Mouse (Mus musculus): ENCODE data around the gene Acvr1. TPM values are rescaled to one million over a fixed set of nuclear protein-coding genes. Genes with fewer than 3 reads are reported as not detected.

Gene Acvr1
- polyA plus RNA-seq, 1 experiment from 2014 or later: 5.9 TPM

DNA sequence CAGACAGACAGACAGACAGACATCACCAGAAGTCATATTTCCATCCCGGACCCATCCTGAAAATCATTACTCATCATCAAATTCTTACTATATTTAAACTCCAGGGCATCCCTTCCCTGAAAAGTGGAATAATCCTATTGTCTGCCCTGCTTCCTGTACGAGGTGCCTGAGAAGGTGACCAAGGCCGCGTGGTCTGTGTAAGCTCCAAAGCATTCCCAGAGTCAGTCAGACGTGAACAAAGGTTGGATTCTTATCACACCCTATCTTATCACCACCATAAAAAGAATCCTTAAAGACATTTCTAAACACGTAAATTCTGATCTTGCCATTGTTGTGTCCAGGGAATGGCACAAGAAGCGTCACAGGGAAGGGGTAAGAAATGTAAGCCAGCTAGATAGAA, 18.0 kb downstream of the Acvr1 start:
- H3K4me2 ChIP-seq (ENCODE audit: low read depth, low read length): no peak overlapping the region
- WGBS: 61% methylated on average over 7 of the region's 7 CpGs
- H3K4me1 ChIP-seq (ENCODE audit: control insufficient read depth, insufficient read depth, low read length): peaks cover 33% of the 10 kb centered on the region; the same call in 1 of the 2 replicates
- no peak overlapping the region for H3K27ac ChIP-seq (ENCODE audit: low read length)
- no peaks in the 10 kb centered on the region for H3K36me3 ChIP-seq (ENCODE audit: control insufficient read depth, insufficient read depth, low read length)
- no peak for ATAC-seq (ENCODE audit: insufficient read depth, low FRiP score)
- H3K9me3 ChIP-seq (replicated peaks; ENCODE audit: control insufficient read depth, low read length): no peaks in the 10 kb centered on the region
- H3K27me3 ChIP-seq (ENCODE audit: control insufficient read depth, insufficient read depth, low read length): no peaks in the 10 kb centered on the region
- H3K4me3 ChIP-seq (replicated peaks; ENCODE audit: low read length): no peak overlapping the region
- no peak overlapping the region for H3K9ac ChIP-seq (ENCODE audit: low read length)

DNA sequence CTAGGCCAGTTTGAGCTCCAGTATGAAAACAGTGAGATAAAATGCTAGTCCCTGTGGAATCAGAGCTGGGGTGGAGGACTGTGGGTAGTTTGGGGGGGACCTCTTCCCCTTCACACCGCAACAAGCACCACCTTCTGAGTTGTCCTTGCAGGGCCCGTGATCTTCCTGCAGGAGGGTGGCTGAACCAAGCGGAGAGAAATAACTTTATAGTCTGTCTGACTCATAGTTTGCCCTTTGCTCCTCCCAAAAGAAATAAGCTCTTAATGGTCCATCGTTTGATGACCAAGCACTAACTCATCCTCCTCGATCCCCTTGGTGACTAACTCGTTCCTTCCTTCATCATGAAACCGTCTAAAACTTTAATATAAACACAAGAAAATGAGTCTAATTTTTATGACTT, 20.7 kb downstream of the Acvr1 start:
- no peak overlapping the region for H3K9ac ChIP-seq (ENCODE audit: low read length)
- no peaks in the 10 kb centered on the region for H3K36me3 ChIP-seq (ENCODE audit: control insufficient read depth, insufficient read depth, low read length)
- ATAC-seq (ENCODE audit: insufficient read depth, low FRiP score): no peak
- no peak overlapping the region for H3K4me3 ChIP-seq (replicated peaks; ENCODE audit: low read length)
- H3K4me2 ChIP-seq (ENCODE audit: low read depth, low read length): no peak overlapping the region
- no peaks in the 10 kb centered on the region for H3K9me3 ChIP-seq (replicated peaks; ENCODE audit: control insufficient read depth, low read length)
- WGBS: 79% methylated on average over 7 of the region's 7 CpGs
- H3K4me1 ChIP-seq (ENCODE audit: control insufficient read depth, insufficient read depth, low read length): peaks cover 17% of the 10 kb centered on the region; the same call in 1 of the 2 replicates
- no peaks in the 10 kb centered on the region for H3K27me3 ChIP-seq (ENCODE audit: control insufficient read depth, insufficient read depth, low read length)
- H3K27ac ChIP-seq (ENCODE audit: low read length): no peak overlapping the region

- H3K9me3 ChIP-seq (replicated peaks; ENCODE audit: control insufficient read depth, low read length): no peaks in the 10 kb centered on the region
- H3K4me2 ChIP-seq (ENCODE audit: low read depth, low read length): no peak overlapping the region
- no peak overlapping the region for H3K4me3 ChIP-seq (replicated peaks; ENCODE audit: low read length)
- no peak overlapping the region for H3K27ac ChIP-seq (ENCODE audit: low read length)
- H3K27me3 ChIP-seq (ENCODE audit: control insufficient read depth, insufficient read depth, low read length): no peaks in the 10 kb centered on the region
- no peak for ATAC-seq (ENCODE audit: insufficient read depth, low FRiP score)
- 89% methylated on average over 6 of the region's 6 CpGs for WGBS
- H3K4me1 ChIP-seq (ENCODE audit: control insufficient read depth, insufficient read depth, low read length): peaks cover 5% of the 10 kb centered on the region
- H3K36me3 ChIP-seq (ENCODE audit: control insufficient read depth, insufficient read depth, low read length): no peaks in the 10 kb centered on the region
- no peak overlapping the region for H3K9ac ChIP-seq (ENCODE audit: low read length)
These were observed 22.6 kb downstream of the Acvr1 start for GRCm38 (mm10) chr2:58544368-58544767.

DNA sequence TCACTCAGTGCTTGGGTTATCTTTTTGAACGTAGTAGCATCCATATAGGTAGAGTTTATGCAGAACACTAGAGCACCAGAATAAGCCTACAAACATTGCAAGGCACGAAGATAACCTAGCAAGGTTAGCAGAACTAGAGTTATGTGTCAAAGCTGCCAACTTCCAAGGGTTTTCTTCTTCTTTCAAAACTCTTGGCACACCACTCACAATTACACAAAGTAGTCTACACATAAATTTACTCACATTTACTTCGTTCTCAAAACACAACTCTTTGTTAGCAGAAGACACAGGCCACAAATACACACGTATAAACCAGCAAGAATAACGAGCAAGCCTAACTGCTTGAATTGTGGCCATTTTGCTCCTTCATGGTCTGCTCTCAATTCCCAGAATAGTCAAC, 23.7 kb downstream of the Acvr1 start:
- H3K4me1 ChIP-seq (ENCODE audit: control insufficient read depth, insufficient read depth, low read length): peaks cover 7% of the 10 kb centered on the region
- H3K9me3 ChIP-seq (replicated peaks; ENCODE audit: control insufficient read depth, low read length): no peaks in the 10 kb centered on the region
- no peak overlapping the region for H3K27ac ChIP-seq (ENCODE audit: low read length)
- no peak overlapping the region for H3K9ac ChIP-seq (ENCODE audit: low read length)
- WGBS: 87% methylated on average over 5 of the region's 5 CpGs
- H3K36me3 ChIP-seq (ENCODE audit: control insufficient read depth, insufficient read depth, low read length): no peaks in the 10 kb centered on the region
- H3K27me3 ChIP-seq (ENCODE audit: control insufficient read depth, insufficient read depth, low read length): no peaks in the 10 kb centered on the region
- H3K4me3 ChIP-seq (replicated peaks; ENCODE audit: low read length): no peak overlapping the region
- H3K4me2 ChIP-seq (ENCODE audit: low read depth, low read length): no peak overlapping the region
- ATAC-seq (ENCODE audit: insufficient read depth, low FRiP score): no peak

DNA sequence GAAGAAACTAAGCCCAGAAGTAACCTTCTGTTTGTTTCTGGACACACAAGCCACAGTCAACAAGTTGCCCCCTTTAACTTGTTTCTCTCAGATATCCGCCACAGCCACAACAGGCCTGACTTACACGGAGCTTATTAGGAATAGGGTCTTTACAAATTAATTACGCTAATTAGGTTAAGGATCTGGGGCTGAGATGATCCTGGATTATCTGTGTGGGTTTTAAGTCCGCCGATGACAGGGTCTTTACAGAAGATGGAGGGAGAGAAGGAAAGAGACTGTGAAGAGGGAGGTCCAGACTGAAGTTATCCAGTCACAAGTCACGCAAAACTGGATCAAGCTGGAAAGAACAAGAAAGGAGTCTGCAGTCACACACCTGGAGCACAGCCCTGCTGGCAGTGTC, 28.8 kb downstream of the Acvr1 start:
- 91% methylated on average over 6 of the region's 6 CpGs for WGBS
- Histone ChIP-seq H3K4me2 (ENCODE audit: low read depth, low read length) (no peak overlapping the region), H3K27me3 (ENCODE audit: control insufficient read depth, insufficient read depth, low read length) (no peaks in the 10 kb centered on the region), H3K9me3 (replicated peaks; ENCODE audit: control insufficient read depth, low read length) (no peaks in the 10 kb centered on the region), H3K27ac (ENCODE audit: low read length) (no peak overlapping the region), H3K4me3 (replicated peaks; ENCODE audit: low read length) (no peak overlapping the region), H3K4me1 (ENCODE audit: control insufficient read depth, insufficient read depth, low read length) (peaks cover 21% of the 10 kb centered on the region), H3K9ac (ENCODE audit: low read length) (no peak overlapping the region), H3K36me3 (ENCODE audit: control insufficient read depth, insufficient read depth, low read length) (no peaks in the 10 kb centered on the region)
- no peak for ATAC-seq (ENCODE audit: insufficient read depth, low FRiP score)

GRCm38 (mm10) chr2:58536796-58537195, 30.2 kb downstream of the Acvr1 start:
- Histone ChIP-seq H3K9ac (ENCODE audit: low read length) (no peak overlapping the region), H3K4me2 (ENCODE audit: low read depth, low read length) (no peak overlapping the region), H3K27me3 (ENCODE audit: control insufficient read depth, insufficient read depth, low read length) (no peaks in the 10 kb centered on the region), H3K4me1 (ENCODE audit: control insufficient read depth, insufficient read depth, low read length) (peaks cover 29% of the 10 kb centered on the region), H3K9me3 (replicated peaks; ENCODE audit: control insufficient read depth, low read length) (no peaks in the 10 kb centered on the region), H3K27ac (ENCODE audit: low read length) (no peak overlapping the region), H3K36me3 (ENCODE audit: control insufficient read depth, insufficient read depth, low read length) (no peaks in the 10 kb centered on the region), H3K4me3 (replicated peaks; ENCODE audit: low read length) (no peak overlapping the region)
- 87% methylated on average over 3 of the region's 3 CpGs for WGBS
- no peak for ATAC-seq (ENCODE audit: insufficient read depth, low FRiP score)

- no peak overlapping the region for H3K4me3 ChIP-seq (replicated peaks; ENCODE audit: low read length)
- no peaks in the 10 kb centered on the region for H3K9me3 ChIP-seq (replicated peaks; ENCODE audit: control insufficient read depth, low read length)
- WGBS: 82% methylated on average over 8 of the region's 8 CpGs
- H3K4me1 ChIP-seq (ENCODE audit: control insufficient read depth, insufficient read depth, low read length): peaks cover 36% of the 10 kb centered on the region
- no peaks in the 10 kb centered on the region for H3K36me3 ChIP-seq (ENCODE audit: control insufficient read depth, insufficient read depth, low read length)
- no peak overlapping the region for H3K9ac ChIP-seq (ENCODE audit: low read length)
- no peak overlapping the region for H3K27ac ChIP-seq (ENCODE audit: low read length)
- no peak for ATAC-seq (ENCODE audit: insufficient read depth, low FRiP score)
- H3K27me3 ChIP-seq (ENCODE audit: control insufficient read depth, insufficient read depth, low read length): no peaks in the 10 kb centered on the region
- H3K4me2 ChIP-seq (ENCODE audit: low read depth, low read length): no peak overlapping the region
These were observed 31.7 kb downstream of the Acvr1 start for GRCm38 (mm10) chr2:58535233-58535632.

DNA sequence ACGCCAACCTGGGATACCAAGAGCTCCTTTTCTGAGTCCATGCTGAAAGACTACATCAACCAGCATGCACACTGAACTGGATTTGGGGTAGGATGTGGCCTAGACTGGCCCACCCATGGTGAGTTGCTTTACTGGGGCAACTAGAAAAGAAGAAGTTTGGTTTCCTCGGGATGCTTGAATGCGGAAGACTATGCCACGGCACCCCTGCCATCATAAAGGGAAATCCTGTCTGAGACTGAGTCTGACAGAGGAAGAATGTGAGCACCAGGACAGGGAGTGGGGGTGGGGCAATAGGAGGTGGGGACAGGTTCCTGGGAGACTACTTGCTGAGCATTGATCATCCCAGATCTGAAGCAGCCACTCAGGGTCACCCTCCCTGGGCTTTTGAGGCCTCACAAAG, 32.6 kb downstream of the Acvr1 start:
- Histone ChIP-seq H3K9me3 (replicated peaks; ENCODE audit: control insufficient read depth, low read length) (no peaks in the 10 kb centered on the region), H3K36me3 (ENCODE audit: control insufficient read depth, insufficient read depth, low read length) (no peaks in the 10 kb centered on the region), H3K4me2 (ENCODE audit: low read depth, low read length) (no peak overlapping the region), H3K27me3 (ENCODE audit: control insufficient read depth, insufficient read depth, low read length) (no peaks in the 10 kb centered on the region), H3K4me1 (ENCODE audit: control insufficient read depth, insufficient read depth, low read length) (peaks cover 44% of the 10 kb centered on the region), H3K27ac (ENCODE audit: low read length) (0 out of 2 replicates have a peak overlapping the region, but pooled peaks have one; percentile 26), H3K9ac (ENCODE audit: low read length) (no peak overlapping the region), H3K4me3 (replicated peaks; ENCODE audit: low read length) (no peak overlapping the region)
- no peak for ATAC-seq (ENCODE audit: insufficient read depth, low FRiP score)
- WGBS: 70% methylated on average over 4 of the region's 4 CpGs

DNA sequence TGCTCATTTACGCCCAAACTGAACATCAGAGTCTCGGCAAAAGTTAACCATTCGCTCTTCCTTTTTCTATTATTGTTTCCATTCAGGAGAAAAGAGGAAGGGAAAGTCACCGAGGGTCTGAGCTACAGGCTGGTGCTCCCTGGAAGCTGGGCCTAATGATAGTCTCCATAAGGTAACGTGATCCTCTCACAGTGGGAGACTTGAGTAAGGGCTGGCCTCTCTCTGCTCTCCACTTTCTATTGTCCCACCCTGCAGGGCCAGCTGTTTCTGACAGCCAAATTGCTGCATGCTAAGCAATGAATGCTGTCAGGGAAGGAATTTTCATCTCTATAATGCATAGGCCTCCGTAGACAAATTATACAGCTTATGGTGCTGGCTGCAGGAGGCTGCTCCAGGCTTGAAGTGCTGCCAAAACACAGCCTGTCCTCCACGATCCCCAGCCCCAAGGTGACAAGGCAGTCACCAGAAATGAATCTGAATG, 33.4 kb downstream of the Acvr1 start:
- 21% methylated on average over 7 of the region's 7 CpGs for WGBS
- ATAC-seq (ENCODE audit: insufficient read depth, low FRiP score): peak; percentile 56; the same call in 1 of the 2 replicates
- H3K9me3 ChIP-seq (replicated peaks; ENCODE audit: control insufficient read depth, low read length): no peaks in the 10 kb centered on the region
- H3K4me3 ChIP-seq (replicated peaks; ENCODE audit: low read length): no peak overlapping the region
- peaks cover 43% of the 10 kb centered on the region for H3K4me1 ChIP-seq (ENCODE audit: control insufficient read depth, insufficient read depth, low read length)
- no peak overlapping the region for H3K4me2 ChIP-seq (ENCODE audit: low read depth, low read length)
- no peak overlapping the region for H3K9ac ChIP-seq (ENCODE audit: low read length)
- H3K27ac ChIP-seq (ENCODE audit: low read length): peak overlapping the region; percentile 26
- H3K27me3 ChIP-seq (ENCODE audit: control insufficient read depth, insufficient read depth, low read length): no peaks in the 10 kb centered on the region
- H3K36me3 ChIP-seq (ENCODE audit: control insufficient read depth, insufficient read depth, low read length): no peaks in the 10 kb centered on the region
